Mouse (Mus musculus) testis, adult 2 months (tissue): ENCODE measurements around the gene Eif2s3x.

Source experiments
- CTCF ChIP-seq: fragments of 200-500 bp; IDR thresholded peaks from 2 replicates; pipeline ENCODE4 v1.5.1; 2012; ENCODE audit warnings: low read depth, mild to moderate bottlenecking, inconsistent platforms, low read length, moderate library complexity; ENCODE audit not compliant: control insufficient read depth, insufficient read depth, insufficient replicate concordance
- POLR2A ChIP-seq: fragments of 200-500 bp; IDR thresholded peaks from 2 replicates; pipeline ENCODE4 v1.6.1; 2012; ENCODE audit warnings: low read depth, mild to moderate bottlenecking, inconsistent platforms, low read length, moderate library complexity; ENCODE audit not compliant: control insufficient read depth

- TF ChIP-seq CTCF (no peak), POLR2A (no peak)
These were observed 28.8 kb downstream of the Eif2s3x start for GRCm38 (mm10) chrX:94183814-94184213.
